Mouse (Mus musculus): ENCODE results near the gene Vasp. TPM values are rescaled to one million over a fixed set of nuclear protein-coding genes. Genes with fewer than 3 reads are reported as not detected.
A peak's percentile ranks its signal among the peaks of the same experiment; 100 is the strongest.

Gene Vasp
- total and polyA plus RNA-seq, 2 experiments from 2014 or later, result 72.2 to 127 TPM

DNA sequence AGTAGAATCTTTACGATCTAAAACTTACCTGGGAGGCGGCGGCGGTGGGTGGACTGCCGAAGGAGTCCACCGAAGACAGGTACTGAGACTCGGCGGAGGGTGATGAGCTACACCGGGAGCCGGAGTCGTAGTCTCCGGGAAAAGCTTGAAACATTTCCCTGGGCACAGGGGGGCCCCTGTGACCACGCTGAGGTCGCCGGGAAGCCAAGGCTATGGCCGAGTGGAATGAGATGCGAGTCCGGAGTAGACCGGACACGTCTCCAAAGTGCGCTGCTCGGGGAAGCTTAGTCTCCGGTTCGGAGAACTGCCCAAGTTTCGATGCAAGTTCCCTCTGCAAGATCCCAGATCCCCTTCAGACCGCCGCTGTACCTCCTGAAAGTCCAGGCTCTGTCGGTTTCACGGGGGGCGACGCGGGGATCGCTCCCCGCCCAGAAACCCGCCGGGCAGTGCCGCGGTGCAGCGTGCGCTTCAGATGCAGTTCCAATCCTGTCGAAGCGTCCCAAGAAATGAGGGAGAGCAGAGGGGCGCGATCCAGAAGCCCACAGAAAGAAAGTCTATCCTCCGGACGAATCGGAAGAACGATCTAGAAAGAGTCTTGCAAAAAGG is 37.8 kb upstream of the Vasp start:
- ATAC-seq (ENCODE audit: insufficient read depth, low read depth) (no peak), DNase-seq (ENCODE audit: low spot score) (no peak)
- Histone ChIP-seq H3K4me3 (ENCODE audit: low read depth, low read length) (peak overlapping the region; percentile 63), H3K4me2 (ENCODE audit: low read depth, low read length) (peak overlapping the region; percentile 97), H3K4me1 (ENCODE audit: control insufficient read depth, insufficient read depth) (peaks cover 2% of the 10 kb centered on the region; the same call in 1 of the 2 replicates), H3K36me3 (replicated peaks; ENCODE audit: control insufficient read depth, insufficient read depth, low read length) (no peaks in the 10 kb centered on the region), H3K9me3 (replicated peaks; ENCODE audit: control insufficient read depth, low read length) (no peaks in the 10 kb centered on the region), H3K27me3 (ENCODE audit: control insufficient read depth, insufficient read depth, low read length) (peaks cover 20% of the 10 kb centered on the region), H3K9ac (replicated peaks; ENCODE audit: low read depth, low read length) (peak overlapping the region; percentile 45), H3K27ac (ENCODE audit: low read depth) (no peak overlapping the region)
- WGBS, result under 1% methylated on average over 48 of the region's 48 CpGs
- TF ChIP-seq EP300 (IDR thresholded peaks at IDR 0.05; ENCODE audit: low read depth), result no peak
- TF ChIP-seq CTCF (IDR thresholded peaks at IDR 0.05; ENCODE audit: low read depth), result no peak

DNA sequence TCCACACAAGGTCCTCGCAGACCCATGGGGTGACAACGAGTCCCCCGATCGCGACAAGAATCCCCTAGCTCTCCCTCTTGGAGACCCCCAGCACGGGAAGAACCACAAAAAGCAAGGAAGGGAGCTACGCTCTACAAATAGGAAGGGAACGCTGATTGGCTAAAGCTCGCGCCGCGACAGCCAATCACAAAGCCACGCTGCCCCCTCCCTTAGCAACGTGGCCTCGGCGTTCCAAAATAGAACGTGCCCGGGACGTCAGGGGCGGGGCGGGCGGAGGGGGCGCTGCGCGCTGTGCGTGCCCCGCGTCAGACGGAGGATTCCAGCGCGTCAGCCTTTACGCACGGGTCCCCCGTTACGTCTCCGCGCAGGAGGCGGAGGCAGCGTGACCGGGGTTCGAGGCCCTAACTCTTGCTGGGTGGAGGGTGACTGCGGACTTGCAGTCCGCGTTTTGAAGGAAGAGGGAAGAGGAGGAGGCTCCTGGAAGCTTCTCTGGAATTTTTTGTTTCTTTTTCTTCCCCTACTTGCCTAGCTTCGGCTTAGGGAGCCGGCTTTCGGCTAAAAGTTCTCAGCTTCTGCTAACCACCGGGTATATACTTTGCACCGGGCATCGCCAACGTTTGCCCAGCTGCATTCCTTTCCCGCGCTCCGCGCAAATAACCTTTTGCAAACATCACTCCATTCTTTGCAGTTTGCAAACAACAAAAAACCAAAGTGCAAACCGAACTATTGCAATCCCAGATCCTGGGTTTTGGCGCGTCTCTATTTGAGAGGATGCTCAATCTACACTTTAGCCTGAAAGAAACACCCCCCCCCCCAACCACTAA is 37.0 kb upstream of the Vasp start:
- under 1% methylated on average over 58 of the region's 58 CpGs for WGBS
- peak overlapping the region; percentile 63 for H3K4me3 ChIP-seq (ENCODE audit: low read depth, low read length)
- peak overlapping the region; percentile 49 for H3K9ac ChIP-seq (replicated peaks; ENCODE audit: low read depth, low read length)
- peak overlapping the region; percentile 97 for H3K4me2 ChIP-seq (ENCODE audit: low read depth, low read length)
- peaks cover 23% of the 10 kb centered on the region for H3K27me3 ChIP-seq (ENCODE audit: control insufficient read depth, insufficient read depth, low read length)
- TF ChIP-seq CTCF (IDR thresholded peaks at IDR 0.05; ENCODE audit: low read depth) (peak; percentile 28; the same call in 1 of the 2 replicates), EP300 (IDR thresholded peaks at IDR 0.05; ENCODE audit: low read depth) (peak; percentile 86)
- ATAC-seq (ENCODE audit: insufficient read depth, low read depth), result peak; percentile 88
- DNase-seq (ENCODE audit: low spot score), result peak; percentile 93
- H3K4me1 ChIP-seq (ENCODE audit: control insufficient read depth, insufficient read depth), result peaks cover 9% of the 10 kb centered on the region; the same call in 1 of the 2 replicates
- H3K9me3 ChIP-seq (replicated peaks; ENCODE audit: control insufficient read depth, low read length), result no peaks in the 10 kb centered on the region
- no peaks in the 10 kb centered on the region for H3K36me3 ChIP-seq (replicated peaks; ENCODE audit: control insufficient read depth, insufficient read depth, low read length)
- peak overlapping the region; percentile 78 for H3K27ac ChIP-seq (ENCODE audit: low read depth)

DNA sequence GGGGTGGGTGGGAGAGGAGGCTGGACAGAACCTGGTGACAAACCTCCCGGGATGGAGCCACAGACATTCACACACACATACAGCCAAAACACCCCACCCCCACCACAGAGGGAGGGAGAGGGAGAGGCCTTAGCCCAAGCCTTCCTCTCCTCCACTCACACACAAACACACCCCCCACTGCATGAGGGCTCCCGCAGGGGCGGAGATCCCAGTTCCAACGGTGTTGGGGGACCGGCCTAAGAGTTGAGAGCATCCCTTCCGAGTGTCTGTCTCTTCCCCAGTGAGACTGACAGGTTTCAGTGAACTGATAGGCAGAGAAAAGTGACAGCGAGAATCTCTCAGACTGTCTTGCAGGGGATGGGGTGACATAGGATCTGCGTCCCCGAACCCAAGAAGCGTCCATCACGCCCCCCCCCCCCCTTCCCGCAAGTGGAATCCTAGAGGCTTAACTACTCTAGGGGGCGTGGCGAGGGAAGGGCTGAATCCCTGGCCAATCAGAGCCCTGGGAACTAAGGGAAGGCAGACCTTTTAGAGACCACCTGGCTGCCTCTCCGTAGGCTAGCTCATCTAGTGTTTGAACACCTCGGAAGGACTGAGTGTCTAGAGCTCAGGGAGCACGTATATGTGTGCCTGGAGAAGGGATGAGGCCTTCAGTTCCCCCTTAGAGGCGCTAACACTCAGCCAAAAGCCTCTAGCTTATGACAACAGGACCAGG is 36.3 kb upstream of the Vasp start:
- DNase-seq (ENCODE audit: low spot score) (peak; percentile 64), ATAC-seq (ENCODE audit: insufficient read depth, low read depth) (peak; percentile 59)
- Histone ChIP-seq H3K36me3 (replicated peaks; ENCODE audit: control insufficient read depth, insufficient read depth, low read length) (no peaks in the 10 kb centered on the region), H3K4me3 (ENCODE audit: low read depth, low read length) (peak overlapping the region; percentile 63), H3K4me1 (ENCODE audit: control insufficient read depth, insufficient read depth) (peaks cover 9% of the 10 kb centered on the region; the same call in 1 of the 2 replicates), H3K27ac (ENCODE audit: low read depth) (peak overlapping the region; percentile 78), H3K27me3 (ENCODE audit: control insufficient read depth, insufficient read depth, low read length) (peaks cover 27% of the 10 kb centered on the region), H3K9ac (replicated peaks; ENCODE audit: low read depth, low read length) (peak overlapping the region; percentile 49), H3K9me3 (replicated peaks; ENCODE audit: control insufficient read depth, low read length) (no peaks in the 10 kb centered on the region), H3K4me2 (ENCODE audit: low read depth, low read length) (peak overlapping the region; percentile 97)
- 2% methylated on average over 18 of the region's 18 CpGs for WGBS
- no peak for TF ChIP-seq EP300 (IDR thresholded peaks at IDR 0.05; ENCODE audit: low read depth)
- peak; percentile 15; the same call in 1 of the 2 replicates for TF ChIP-seq CTCF (IDR thresholded peaks at IDR 0.05; ENCODE audit: low read depth)

DNA sequence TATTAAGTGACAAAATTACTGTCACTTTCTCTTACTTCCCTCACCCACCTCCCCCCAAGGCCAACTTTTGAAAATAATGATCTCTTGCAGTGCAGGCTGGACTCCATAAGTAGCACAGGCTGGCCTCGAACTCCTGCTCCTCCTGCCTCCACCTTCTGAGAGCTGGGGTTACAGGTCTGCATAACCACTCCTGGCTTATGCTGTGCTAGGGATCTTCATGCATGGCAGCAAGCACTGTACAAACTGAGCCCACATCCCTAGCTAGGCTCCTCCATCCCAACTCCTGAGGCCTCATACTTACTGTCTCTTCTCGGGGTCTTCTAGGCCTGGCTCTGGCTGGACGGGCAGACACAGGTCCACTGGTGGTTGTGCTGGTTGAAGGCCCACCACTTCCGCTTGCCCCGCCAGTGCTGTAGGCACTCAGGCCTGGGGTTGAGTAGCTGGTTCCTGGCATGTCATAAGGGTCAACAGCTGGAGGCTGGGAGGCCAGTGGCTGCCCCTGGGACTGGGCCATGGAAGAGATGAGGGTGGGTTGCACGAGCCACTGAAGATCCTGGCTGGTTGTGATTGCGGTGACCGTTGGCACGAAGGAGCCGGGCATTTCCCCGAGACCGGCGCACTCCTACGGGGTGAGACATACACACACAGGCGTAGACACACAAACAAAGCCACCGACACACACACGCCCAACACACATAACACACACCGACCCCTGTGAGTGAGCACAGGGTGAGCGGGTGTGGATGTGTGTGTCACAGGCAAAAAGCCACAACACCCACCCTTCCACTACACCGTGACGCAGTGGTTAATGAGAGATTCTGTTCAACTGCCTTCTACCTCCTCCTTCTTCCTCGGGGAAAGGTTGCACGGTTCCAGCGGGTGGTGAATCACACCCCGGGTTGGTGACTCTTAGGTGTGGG is 35.5 kb upstream of the Vasp start:
- peaks cover 9% of the 10 kb centered on the region; the same call in 1 of the 2 replicates for H3K4me1 ChIP-seq (ENCODE audit: control insufficient read depth, insufficient read depth)
- ATAC-seq (ENCODE audit: insufficient read depth, low read depth), result no peak
- H3K27me3 ChIP-seq (ENCODE audit: control insufficient read depth, insufficient read depth, low read length), result peaks cover 32% of the 10 kb centered on the region
- H3K27ac ChIP-seq (ENCODE audit: low read depth), result no peak overlapping the region
- DNase-seq (ENCODE audit: low spot score), result no peak
- no peak overlapping the region for H3K9ac ChIP-seq (replicated peaks; ENCODE audit: low read depth, low read length)
- no peak overlapping the region for H3K4me3 ChIP-seq (ENCODE audit: low read depth, low read length)
- no peaks in the 10 kb centered on the region for H3K9me3 ChIP-seq (replicated peaks; ENCODE audit: control insufficient read depth, low read length)
- no peak overlapping the region for H3K4me2 ChIP-seq (ENCODE audit: low read depth, low read length)
- no peak for TF ChIP-seq EP300 (IDR thresholded peaks at IDR 0.05; ENCODE audit: low read depth)
- TF ChIP-seq CTCF (IDR thresholded peaks at IDR 0.05; ENCODE audit: low read depth), result no peak
- 68% methylated on average over 25 of the region's 25 CpGs for WGBS
- no peaks in the 10 kb centered on the region for H3K36me3 ChIP-seq (replicated peaks; ENCODE audit: control insufficient read depth, insufficient read depth, low read length)

Data from heart, postnatal 0 days (tissue).